Mouse (Mus musculus): ENCODE measurements around the gene Vmn1r206.
"Not testable (repeated sequence)": the region's sequence is repeated elsewhere in the genome, so short reads cannot be mapped to it uniquely, and the experiment has no call there.

Vmn1r206 gene

DNA sequence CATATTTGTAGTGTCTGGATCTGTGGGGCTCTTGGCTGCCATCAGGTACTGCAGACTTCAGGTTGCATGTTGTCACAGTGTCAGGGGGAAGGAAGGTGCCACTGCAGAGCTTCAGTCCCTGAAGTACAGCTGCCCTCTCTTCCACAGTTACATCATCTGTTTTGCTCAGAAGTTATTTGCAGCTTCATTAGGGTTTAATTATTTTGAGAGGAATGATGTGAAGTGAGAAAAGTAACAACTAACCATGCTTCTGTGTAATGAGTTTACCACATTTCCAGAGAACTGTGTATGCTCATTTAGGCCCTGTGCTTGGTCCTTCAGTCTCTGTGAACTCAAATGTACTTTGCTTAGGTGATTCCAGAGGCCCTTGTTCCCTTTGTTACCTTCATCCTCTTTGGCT is at the start of gene Vmn1r206:
Gene Vmn1r206, minus strand, starts transcription at position 101 of the 400 bp plus-strand sequence.
- not testable (repeated sequence) for DNase-seq (ENCODE audit: low spot score in 2 of 2)

DNA sequence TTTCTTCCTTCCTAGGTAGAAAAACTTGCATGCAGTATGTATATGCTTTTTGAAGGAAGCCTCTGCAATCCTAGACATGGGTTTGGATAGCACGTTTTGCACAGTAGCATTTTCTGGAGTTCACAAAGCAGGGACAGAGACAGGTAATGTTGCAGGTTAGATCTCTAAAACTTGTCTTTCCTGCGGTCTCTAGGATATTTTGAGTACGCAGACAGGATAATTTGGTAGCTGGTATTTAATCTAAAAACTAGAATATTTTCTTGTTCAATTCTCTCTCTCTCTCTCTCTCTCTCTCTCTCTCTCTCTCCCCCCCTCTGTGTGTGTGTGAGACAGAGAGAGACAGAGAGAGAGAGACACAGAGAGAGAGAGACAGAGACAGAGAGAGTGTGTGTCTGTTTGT is 31.2 kb downstream of the Vmn1r206 start, which contains the start of gene Vmn1r205:
Gene Vmn1r205, minus strand, starts transcription at position 101 of the 400 bp plus-strand sequence.
- DNase-seq (ENCODE audit: low spot score in 2 of 2) = no peak

DNA sequence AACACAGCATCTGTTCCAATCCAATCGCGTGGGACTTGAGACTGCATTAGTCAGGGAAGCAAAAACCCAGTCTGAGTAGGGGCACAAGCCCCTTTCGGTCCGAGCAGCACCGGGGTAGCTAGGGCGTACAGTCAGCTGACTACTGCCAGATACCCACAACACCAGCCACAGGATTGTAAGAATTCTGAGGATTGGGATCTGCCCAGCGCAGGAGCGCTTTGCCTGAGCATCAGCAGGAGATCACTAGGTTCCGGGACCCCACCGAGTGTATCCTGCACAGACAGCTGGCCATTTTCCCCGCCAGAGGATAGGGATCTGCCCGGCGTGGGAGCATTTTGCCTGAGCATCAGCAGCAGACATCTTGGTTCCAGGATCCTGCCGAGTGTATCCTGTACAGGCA is 40.7 kb downstream of the Vmn1r206 start:
- DNase-seq (ENCODE audit: low spot score in 2 of 2) = not testable (repeated sequence)

DNA sequence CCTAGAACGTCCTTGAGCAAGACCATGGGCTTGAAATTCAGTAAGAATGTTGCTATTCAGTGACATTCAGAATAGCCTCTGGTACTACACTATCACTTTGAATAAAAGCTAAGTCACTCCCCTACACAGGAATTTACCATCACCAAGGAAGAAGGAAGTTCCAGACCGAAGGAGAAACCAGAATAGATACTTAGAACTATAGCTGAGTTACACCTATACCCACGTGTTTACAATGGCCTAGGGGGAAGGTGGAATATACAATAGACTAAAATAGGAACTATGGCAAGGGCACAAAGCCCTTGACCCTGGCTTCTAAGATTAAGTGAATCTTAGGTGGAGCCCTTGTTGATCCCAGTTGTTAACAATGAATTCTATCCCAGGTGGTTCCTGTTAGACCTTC is 49.1 kb downstream of the Vmn1r206 start:
- not testable (repeated sequence) for DNase-seq (ENCODE audit: low spot score in 2 of 2)
